Mouse (Mus musculus) cerebellum, postnatal 14 days (tissue): ENCODE data around the gene Il1rl1.
A peak's percentile ranks its signal among the peaks of the same experiment; 100 is the strongest.

Experiments
- DNase-seq, 2 experiments: peaks; one replicate each; pipeline ENCODE4 v3.0.0; 2021; ENCODE audit warnings: mixed read lengths in 2 of 2

Gene Il1rl1

DNA sequence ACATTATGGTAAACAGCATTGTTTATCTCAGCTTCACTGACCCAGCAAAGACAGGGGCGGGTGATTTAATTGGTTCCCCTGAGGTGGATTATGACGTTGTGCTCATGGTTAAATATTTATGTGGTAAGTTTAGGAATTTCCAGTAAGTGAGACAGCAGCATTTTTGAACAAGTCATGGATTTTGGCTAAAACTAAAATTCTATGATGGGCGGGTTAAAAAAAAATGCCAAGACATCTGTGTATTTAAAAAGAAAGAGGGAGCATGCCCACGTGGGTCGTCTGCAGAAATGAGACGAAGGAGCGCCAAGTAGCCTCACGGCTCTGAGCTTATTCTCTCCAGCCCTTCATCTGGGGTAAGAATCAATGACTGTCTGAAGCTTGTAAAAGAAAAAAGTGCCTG is 10.1 kb downstream of the Il1rl1 start:
- no peak for DNase-seq

DNA sequence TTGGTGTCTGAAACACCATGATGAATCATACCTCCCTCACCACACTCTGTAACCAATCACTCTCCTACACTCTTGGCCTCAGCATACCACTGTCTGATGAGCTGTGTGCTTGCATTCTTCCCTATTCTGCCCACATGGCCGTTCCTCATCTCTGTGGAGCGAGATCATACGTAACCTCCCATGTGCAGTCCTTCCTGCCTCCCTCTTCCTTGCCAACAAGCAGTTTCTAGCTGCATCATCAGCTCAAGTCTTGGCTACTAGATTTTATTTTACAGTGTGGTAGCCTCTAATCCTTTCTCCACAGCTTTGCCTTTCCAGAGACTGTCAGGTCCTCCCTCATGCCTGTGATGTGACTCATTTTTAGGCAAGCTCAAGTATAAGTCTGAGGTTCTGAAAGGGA is 15.4 kb downstream of the Il1rl1 start:
- DNase-seq = no peak

DNA sequence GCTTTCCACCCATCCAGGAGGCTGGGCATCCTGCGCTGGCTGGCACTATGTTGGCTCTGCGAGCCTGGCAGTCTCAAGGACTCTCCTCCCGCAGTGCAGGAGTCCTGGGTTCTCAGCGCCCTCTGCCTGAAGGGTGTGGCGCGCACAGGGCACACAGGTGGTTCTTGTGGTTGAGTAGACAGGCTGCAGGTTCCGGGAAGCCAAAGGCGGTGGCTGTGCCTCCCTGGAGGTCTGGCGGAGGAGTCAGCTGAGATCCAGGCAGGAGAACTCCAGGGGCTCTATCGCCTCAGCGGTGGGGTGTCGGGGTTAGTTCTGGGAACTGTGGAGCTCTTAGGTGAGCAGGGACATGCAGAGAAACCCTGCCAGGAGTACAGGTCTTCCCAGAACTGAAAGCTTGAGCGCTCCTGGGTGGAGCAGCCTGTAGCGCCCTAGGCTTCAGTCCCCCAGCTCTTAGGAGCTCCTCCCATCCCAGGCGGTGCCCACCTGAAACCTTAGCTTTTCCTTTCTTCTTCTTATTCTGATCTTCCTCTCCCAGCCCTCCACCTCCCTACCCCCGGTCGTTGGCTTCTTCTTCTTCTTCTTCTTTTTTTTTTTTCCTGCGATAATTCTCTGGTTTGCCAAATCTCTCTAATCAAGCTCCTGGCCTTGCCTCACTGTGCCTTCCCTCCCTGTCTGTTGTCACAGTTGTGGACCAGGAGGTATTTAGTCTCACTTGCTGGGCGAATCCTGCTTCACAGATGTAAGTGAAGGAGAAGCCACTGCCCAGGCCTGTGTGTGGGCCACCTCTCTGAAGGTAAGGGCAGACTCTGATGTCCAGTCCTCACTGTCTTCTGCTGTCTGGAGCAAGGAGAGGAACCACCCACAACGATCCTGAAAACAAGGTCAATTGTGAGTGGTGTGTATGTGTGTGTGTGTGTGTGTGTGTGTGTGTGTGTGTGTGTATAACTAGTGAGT is 36.4 kb downstream of the Il1rl1 start, which contains the start of gene Il18r1:
Gene Il18r1, plus strand, starts transcription at position 76 of the 954 bp plus-strand sequence.
- peak in 1 of 2 experiments; percentile 1 for DNase-seq

DNA sequence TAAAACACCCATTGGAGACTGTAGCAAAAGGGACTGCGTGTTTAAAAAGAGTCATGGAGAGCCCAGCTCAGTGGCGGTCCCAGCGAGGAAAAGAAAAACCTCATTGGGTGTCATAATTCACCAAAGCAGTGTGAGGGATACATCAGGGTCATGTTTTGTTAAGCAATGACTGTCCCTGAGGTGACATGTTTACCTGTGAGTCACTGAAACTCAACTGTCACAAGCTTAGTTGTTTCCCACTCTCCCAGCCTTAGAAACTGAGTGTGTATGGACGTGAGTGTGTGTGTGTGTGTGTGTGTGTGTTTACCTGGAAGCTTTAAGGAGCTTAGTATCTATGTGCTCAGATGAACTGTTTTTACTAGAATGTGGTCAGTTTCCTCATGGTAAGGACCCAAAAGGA is 37.9 kb downstream of the Il1rl1 start:
- DNase-seq = no peak

DNA sequence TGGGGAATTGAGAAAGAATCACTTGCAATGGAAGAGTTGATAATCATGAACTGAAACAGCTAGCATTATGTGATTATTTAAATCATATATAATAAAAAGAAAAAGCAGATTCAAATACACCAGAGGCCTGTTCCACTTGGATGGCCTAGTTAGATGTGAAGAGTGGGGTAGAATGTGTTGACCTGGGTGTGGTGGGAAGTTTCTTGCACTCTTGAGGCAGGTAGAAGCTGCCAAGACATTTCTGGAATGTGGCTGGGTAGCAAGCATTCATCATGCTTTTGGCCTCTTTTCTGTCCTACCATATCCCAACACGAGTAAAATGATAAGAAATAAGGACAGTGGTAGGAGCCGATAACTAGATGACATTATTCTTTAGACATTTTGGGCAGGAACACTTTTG is 39.4 kb downstream of the Il1rl1 start:
- no peak for DNase-seq

DNA sequence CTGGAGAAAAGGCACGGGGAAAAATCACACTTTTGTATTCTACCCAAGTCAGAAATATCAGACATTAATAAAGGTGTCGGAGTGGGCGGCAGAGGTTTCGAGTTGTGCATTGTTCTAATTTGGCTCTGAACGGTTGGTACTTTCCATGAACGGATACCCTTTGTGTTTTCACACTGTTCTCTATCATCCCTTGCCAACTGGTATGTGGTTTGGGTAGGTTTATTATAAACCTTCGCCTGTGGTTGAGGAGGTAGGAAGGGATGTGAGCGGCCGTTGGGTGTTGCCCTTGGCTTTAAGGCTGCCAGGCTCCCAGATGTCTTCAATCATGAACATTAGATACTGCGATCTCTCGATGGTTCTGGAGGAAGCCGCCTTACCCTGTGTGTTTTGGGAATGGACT is 40.5 kb downstream of the Il1rl1 start:
- DNase-seq = no peak

DNA sequence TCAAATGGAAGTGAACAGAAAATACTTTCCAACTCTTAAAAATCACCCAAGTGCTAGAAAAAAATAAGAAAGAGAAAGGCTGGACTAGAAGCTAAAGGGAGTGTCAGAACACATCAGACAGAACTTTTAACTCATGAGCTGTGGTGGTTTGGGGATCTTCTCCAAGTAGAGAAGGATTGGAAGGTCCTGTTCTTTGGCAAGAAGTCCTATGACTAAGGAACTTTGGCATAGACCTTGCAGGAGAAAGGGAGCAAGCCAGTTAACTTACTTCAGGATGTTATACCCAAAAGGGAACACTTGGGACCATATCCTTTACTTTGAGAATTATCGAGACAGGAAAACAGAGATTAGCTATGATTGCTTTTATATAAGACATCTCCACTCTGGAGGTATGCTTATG is 43.0 kb downstream of the Il1rl1 start:
- DNase-seq = no peak

DNA sequence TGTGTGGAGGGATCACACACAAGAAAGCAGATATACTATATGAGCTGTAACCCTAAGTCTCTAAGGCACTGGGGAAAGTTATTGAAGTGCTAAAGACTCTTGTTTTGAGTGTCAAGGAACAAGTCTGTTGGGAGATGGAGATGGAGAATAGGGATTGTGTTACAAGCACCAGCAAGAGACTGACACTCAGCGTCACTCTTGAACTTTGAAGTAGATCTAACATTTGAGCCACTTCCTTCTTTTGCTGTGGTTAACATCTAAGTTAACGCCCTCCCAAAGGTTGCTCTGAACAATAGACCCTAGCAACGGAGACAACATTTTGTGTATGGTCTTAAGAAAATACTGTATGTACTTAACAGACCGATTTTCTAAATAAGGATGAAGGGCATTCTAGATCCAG is 44.3 kb downstream of the Il1rl1 start:
- no peak for DNase-seq

DNA sequence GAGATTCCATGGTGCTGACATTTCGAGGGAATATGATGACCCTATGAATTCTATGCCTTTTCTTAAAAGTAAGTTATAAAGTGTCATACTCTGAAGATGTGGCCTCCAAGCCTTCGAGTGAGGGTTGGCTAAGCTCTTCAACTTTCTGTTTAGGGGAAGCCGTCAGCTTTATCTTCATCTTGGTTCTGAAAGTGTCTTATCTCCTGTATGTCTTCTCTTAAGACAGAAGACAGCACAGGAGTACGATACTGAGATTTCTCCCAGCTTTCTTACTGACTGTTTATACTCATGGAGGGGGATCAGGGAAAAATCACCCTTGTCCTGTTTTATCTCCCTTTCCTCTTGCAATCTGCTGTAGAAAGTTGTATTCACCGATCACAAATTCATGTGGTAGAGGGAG is 45.0 kb downstream of the Il1rl1 start:
- no peak for DNase-seq

DNA sequence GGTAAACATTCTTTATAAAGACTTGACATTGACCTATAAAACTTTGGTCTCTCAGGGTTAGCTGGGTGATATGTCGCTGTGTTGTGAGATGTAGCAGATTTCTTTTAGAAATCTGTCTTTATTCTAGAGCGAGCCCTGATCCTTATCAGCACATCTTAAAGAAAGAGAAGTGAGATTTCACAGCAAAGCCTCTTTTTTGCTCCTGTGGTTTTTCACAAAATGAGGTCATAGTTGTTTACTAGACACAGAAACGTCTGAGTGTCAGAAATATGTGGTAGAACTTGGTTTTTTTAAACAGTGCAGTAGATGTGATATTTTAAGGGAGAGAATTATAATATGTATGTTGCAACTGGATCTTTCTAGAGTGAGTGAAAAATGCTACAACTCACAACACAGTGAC is 46.3 kb downstream of the Il1rl1 start:
- DNase-seq = no peak

DNA sequence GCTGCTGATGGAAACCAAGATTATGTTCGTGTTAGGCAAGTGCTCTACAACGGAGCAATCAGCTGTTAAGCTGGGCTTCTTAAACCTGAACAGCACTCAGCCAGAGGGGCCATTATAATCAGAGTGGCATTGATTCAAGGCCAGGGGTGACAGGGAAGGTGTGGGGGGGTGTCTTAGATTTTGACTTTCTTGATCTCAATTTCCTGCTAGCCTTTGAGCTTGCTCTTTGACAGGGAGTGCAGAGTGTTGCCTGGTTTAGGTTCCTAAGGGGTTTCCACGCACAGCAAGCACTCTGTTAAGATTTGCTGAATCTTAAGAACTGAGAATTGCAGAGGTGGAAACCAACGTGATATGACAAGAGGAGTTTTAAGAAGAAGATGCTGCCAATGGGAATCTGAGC is 47.4 kb downstream of the Il1rl1 start:
- no peak for DNase-seq

DNA sequence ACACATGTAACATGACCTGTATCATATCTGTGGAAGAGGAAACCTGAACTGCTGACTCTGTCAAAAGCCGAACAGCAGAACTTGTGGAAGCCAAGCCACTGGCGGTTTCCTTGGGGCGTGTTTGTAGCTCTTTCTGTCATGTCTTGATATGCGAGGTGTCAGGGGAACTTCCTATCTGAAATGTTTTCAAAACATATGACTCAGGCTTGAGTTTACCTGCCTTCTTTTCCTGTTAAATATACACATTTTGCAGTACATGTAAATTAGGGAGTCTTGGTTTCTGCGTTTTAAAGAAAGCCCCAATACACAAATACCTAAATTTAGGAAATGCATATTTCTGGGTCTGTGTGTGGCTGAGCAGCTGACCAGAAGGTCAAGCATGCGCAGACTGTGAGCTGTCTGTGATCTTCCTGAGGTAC is 50.1 kb downstream of the Il1rl1 start:
- no peak for DNase-seq

DNA sequence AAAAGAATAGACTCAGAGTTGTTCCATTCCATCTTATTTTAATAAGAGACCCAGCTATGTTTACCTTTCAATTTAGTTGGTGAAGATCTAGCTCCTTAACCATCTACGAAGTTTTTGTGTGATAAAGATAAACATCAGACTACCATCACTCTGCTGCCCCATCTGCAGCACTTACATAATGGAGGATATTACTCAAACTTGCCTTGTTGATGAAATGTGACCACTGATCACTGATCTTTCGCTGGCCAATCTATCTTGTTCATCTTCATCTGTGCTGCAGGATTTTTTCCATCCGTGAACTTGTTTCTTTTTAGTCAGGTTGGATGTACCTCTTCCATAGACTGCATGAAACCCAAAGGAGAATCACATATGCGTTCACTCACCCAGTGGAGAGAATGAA is 65.2 kb downstream of the Il1rl1 start:
- no peak for DNase-seq

DNA sequence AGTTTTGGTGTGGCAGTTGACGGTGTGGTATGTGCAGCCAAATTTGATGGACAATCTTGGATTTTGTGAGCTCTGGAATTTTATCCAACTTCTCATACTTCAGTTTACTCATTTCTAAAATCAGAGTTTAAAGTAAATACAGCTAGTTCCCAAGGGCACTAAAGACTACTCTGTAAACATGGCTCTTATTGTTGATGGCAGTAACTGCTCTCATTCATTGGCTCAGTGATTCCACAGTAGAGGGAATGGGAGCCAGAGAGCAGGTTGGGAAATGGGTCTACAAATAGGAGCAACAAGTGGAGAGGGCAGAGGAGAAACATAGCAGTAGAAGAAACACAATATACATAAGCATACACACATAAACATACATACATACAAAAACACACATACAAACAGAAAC is 70.3 kb downstream of the Il1rl1 start:
- no peak for DNase-seq

DNA sequence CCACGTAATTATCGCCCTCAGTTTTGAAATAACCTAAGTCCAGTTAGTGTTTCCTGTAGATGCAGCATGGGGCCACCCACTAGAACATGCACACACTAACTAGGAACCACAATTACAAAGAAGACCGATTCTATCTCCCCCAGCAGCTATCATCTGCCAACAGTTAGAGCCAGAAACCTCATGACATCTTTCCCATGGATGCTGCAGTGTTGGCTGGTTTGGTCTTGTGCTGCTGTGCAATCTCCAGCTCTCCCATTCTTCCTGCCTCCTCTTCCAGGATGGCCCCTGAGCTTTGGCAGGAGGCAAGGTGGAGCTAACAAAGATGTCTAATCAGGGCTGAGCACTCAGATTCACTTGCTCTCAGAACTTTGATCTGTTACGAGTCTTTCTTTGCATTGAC is 71.8 kb downstream of the Il1rl1 start:
- no peak for DNase-seq

DNA sequence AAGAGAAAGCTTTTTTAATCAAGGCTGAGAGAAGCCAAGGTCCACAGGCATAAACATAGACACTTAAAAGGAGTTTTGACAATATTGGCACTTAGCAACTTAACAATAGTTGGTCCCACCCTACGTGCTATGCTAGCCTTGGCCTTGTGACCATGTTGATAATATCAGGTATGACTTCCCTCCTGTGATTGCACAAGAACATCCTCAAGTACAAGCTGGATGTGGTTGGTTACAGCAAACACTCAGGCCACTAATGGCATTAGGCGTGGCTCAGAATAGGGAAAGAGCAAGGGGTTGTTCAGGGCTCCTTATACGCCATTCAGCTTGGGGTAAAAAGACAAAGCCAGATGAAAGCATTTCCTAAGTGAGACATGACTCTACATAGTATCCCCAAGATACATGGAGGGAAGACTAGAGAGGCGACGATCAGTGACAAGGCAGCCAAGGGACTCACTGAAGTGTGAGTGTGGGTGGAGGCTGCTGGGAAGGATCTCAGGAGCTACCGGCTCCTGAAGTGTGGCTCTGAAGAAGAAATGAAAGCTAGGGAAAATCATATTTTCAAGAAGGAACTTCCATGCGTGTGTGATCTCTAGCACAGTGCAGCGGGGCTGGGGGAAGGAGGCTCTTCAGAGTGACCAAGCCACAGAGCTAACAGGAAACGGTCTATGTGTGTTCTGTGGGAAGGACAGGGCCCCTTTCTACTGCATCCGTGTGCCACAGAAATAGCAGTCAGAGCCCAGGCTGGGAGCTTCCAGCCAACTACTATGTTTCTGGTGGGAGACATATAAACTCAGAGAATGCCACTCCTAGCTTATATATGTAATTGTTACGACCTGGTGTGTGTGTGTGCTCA is 72.4 kb downstream of the Il1rl1 start:
- no peak for DNase-seq

DNA sequence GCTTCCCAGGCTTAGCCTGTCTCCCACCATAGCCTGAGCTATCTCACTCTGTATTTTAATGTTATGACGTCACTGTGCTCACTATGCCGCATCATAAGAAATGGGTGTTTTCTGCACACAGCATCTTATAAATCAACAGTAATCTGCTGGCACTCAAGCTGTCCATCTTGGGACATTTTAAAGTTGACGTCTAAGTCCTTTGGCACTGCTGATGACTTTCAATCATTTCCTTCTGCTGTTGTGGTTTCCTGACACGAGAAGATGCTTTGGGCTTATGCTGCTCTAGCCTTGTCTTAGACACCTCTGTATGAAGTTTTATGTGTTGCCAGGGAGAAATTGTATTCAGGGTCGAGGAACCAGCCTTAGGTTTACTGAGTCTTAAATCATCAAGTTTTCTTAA is 75.2 kb downstream of the Il1rl1 start:
- DNase-seq = no peak
